Mouse (Mus musculus): ENCODE measurements around the gene Sufu. TPM values are rescaled to one million over a fixed set of nuclear protein-coding genes. Genes with fewer than 3 reads are reported as not detected.

The Sufu gene
- polyA plus RNA-seq, 1 experiment from 2014 or later: 15.2 TPM

- ATAC-seq (replicated peaks; ENCODE audit: insufficient number of reproducible peaks, insufficient read depth, low FRiP score, low read depth): no peak; the same call in 1 of the 2 replicates
- 37% methylated on average over 11 of the region's 14 CpGs for WGBS
- Histone ChIP-seq H3K36me3 (peaks cover 40% of the 10 kb centered on the region), H3K4me1 (replicated peaks) (peaks cover 43% of the 10 kb centered on the region), H3K4me3 (peak overlapping the region; percentile 24; the same call in 1 of the 2 replicates), H3K4me2 (peak overlapping the region; percentile 64), H3K27ac (peak overlapping the region; percentile 61), H3K9ac (peak overlapping the region; percentile 42), H3K27me3 (no peaks in the 10 kb centered on the region), H3K9me3 (replicated peaks) (no peaks in the 10 kb centered on the region)
Measured at GRCm38 (mm10) chr19:46517529-46518351, 121.0 kb downstream of the Sufu start.

- peaks cover 49% of the 10 kb centered on the region for H3K4me1 ChIP-seq (replicated peaks)
- WGBS: under 1% methylated on average over 13 of the region's 13 CpGs
Measured at GRCm38 (mm10) chr19:46518352-46518787, 121.7 kb downstream of the Sufu start.

GRCm38 (mm10) chr19:46518828-46519621 is 122.3 kb downstream of the Sufu start:
- Histone ChIP-seq H3K9me3 (replicated peaks) (no peaks in the 10 kb centered on the region), H3K9ac (peak overlapping the region; percentile 42), H3K4me1 (replicated peaks) (peaks cover 56% of the 10 kb centered on the region), H3K4me3 (peak overlapping the region; percentile 24; the same call in 1 of the 2 replicates), H3K4me2 (peak overlapping the region; percentile 64), H3K27me3 (no peaks in the 10 kb centered on the region), H3K27ac (peak overlapping the region; percentile 61; the same call in 1 of the 2 replicates), H3K36me3 (peaks cover 27% of the 10 kb centered on the region)
- no peak for ATAC-seq (replicated peaks; ENCODE audit: insufficient number of reproducible peaks, insufficient read depth, low FRiP score, low read depth)
- WGBS: 14% methylated on average over 5 of the region's 5 CpGs

More at GRCm38 (mm10) chr19:46518352-46518787, 121.7 kb downstream of the Sufu start:
- no peaks in the 10 kb centered on the region for H3K9me3 ChIP-seq (replicated peaks)
- peak overlapping the region; percentile 24; the same call in 1 of the 2 replicates for H3K4me3 ChIP-seq
- peaks cover 34% of the 10 kb centered on the region for H3K36me3 ChIP-seq
- ATAC-seq (replicated peaks; ENCODE audit: insufficient number of reproducible peaks, insufficient read depth, low FRiP score, low read depth): peak; percentile 54
- peak overlapping the region; percentile 64 for H3K4me2 ChIP-seq
- no peaks in the 10 kb centered on the region for H3K27me3 ChIP-seq
- H3K9ac ChIP-seq: peak overlapping the region; percentile 42
- H3K27ac ChIP-seq: peak overlapping the region; percentile 61

- Histone ChIP-seq H3K27me3 (no peaks in the 10 kb centered on the region), H3K9me3 (replicated peaks) (no peaks in the 10 kb centered on the region), H3K4me2 (no peak overlapping the region), H3K9ac (no peak overlapping the region), H3K4me3 (no peak overlapping the region), H3K4me1 (replicated peaks) (peaks cover 79% of the 10 kb centered on the region), H3K36me3 (peaks cover 2% of the 10 kb centered on the region), H3K27ac (no peak overlapping the region)
- no peak for ATAC-seq (replicated peaks; ENCODE audit: insufficient number of reproducible peaks, insufficient read depth, low FRiP score, low read depth)
Measured at GRCm38 (mm10) chr19:46521698-46522097, 125.0 kb downstream of the Sufu start.

GRCm38 (mm10) chr19:46522433-46523044 is 125.8 kb downstream of the Sufu start:
- peak overlapping the region; percentile 81 for H3K27ac ChIP-seq
- peaks cover 79% of the 10 kb centered on the region for H3K4me1 ChIP-seq (replicated peaks)
- H3K27me3 ChIP-seq: no peaks in the 10 kb centered on the region
- H3K36me3 ChIP-seq: no peaks in the 10 kb centered on the region
- ATAC-seq (replicated peaks; ENCODE audit: insufficient number of reproducible peaks, insufficient read depth, low FRiP score, low read depth): no peak
- H3K4me2 ChIP-seq: peak overlapping the region; percentile 36; the same call in 1 of the 2 replicates
- H3K4me3 ChIP-seq: no peak overlapping the region
- WGBS: 19% methylated on average over 15 of the region's 15 CpGs
- H3K9me3 ChIP-seq (replicated peaks): no peaks in the 10 kb centered on the region
- H3K9ac ChIP-seq: no peak overlapping the region

GRCm38 (mm10) chr19:46523131-46523479 is 126.4 kb downstream of the Sufu start:
- ATAC-seq (replicated peaks; ENCODE audit: insufficient number of reproducible peaks, insufficient read depth, low FRiP score, low read depth): no peak
- peaks cover 79% of the 10 kb centered on the region for H3K4me1 ChIP-seq (replicated peaks)
- H3K4me3 ChIP-seq: peak overlapping the region; percentile 31; the same call in 1 of the 2 replicates
- peak overlapping the region; percentile 81 for H3K27ac ChIP-seq
- H3K27me3 ChIP-seq: no peaks in the 10 kb centered on the region
- H3K36me3 ChIP-seq: no peaks in the 10 kb centered on the region
- peak overlapping the region; percentile 70 for H3K4me2 ChIP-seq
- no peaks in the 10 kb centered on the region for H3K9me3 ChIP-seq (replicated peaks)
- H3K9ac ChIP-seq: peak overlapping the region; percentile 38

- Histone ChIP-seq H3K4me2 (peak overlapping the region; percentile 70), H3K9ac (peak overlapping the region; percentile 38), H3K27me3 (no peaks in the 10 kb centered on the region), H3K9me3 (replicated peaks) (no peaks in the 10 kb centered on the region), H3K4me1 (replicated peaks) (peaks cover 79% of the 10 kb centered on the region), H3K36me3 (no peaks in the 10 kb centered on the region), H3K4me3 (peak overlapping the region; percentile 31), H3K27ac (peak overlapping the region; percentile 81)
- peak; percentile 77 for ATAC-seq (replicated peaks; ENCODE audit: insufficient number of reproducible peaks, insufficient read depth, low FRiP score, low read depth)
- WGBS: 9% methylated on average over 20 of the region's 20 CpGs
Measured at GRCm38 (mm10) chr19:46523480-46524151, 126.9 kb downstream of the Sufu start.

- Histone ChIP-seq H3K36me3 (no peaks in the 10 kb centered on the region), H3K4me1 (replicated peaks) (peaks cover 79% of the 10 kb centered on the region), H3K4me3 (peak overlapping the region; percentile 31), H3K4me2 (peak overlapping the region; percentile 70), H3K9ac (peak overlapping the region; percentile 38), H3K27ac (peak overlapping the region; percentile 81), H3K27me3 (no peaks in the 10 kb centered on the region), H3K9me3 (replicated peaks) (no peaks in the 10 kb centered on the region)
- no peak for ATAC-seq (replicated peaks; ENCODE audit: insufficient number of reproducible peaks, insufficient read depth, low FRiP score, low read depth)
- 8% methylated on average over 6 of the region's 6 CpGs for WGBS
Measured at GRCm38 (mm10) chr19:46524152-46524544, 127.5 kb downstream of the Sufu start.

- ATAC-seq (replicated peaks; ENCODE audit: insufficient number of reproducible peaks, insufficient read depth, low FRiP score, low read depth): 0 out of 2 replicates have a peak, but pooled peaks have one; percentile 5
- Histone ChIP-seq H3K9me3 (replicated peaks) (no peaks in the 10 kb centered on the region), H3K4me2 (peak overlapping the region; percentile 70), H3K4me1 (replicated peaks) (peaks cover 81% of the 10 kb centered on the region), H3K27me3 (no peaks in the 10 kb centered on the region), H3K4me3 (peak overlapping the region; percentile 31; the same call in 1 of the 2 replicates), H3K36me3 (no peaks in the 10 kb centered on the region), H3K27ac (peak overlapping the region; percentile 81), H3K9ac (peak overlapping the region; percentile 38; the same call in 1 of the 2 replicates)
- 28% methylated on average over 14 of the region's 14 CpGs for WGBS
Measured at GRCm38 (mm10) chr19:46524601-46525321, 128.1 kb downstream of the Sufu start.
